ENCODE assay signal across 27 mouse cellular contexts in the genomic region with DNA sequence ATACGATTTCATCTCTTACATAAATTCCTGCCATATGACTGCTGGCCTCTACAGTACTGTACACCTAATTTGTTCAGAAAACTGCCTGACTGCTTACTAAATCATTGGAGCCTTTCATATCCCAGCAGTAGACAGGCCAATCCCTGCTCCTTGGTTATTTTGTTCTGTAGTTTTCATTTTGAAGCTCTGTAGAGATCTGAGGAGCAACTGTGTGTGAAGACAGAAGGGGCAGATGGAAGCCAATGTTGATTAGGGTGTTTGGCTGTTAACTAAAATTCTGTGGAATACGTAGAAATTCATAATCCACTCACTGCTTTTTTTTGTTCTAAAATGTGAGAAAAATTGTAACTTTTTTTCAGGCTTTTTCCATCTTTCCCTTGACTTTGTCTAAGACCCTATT.
"Had no signal": no experiment of that assay in that cellular context is flagged by ENCODE, and none has a peak within 500 bp of the region (broad histone marks: within the 10 kb centered on the region; RNA-seq: fewer than 3 reads in every experiment).

No protein-coding gene starts in this region.

- H3K27ac ChIP-seq: gastrocnemius, adult 2 months; heart, embryonic 10.5 days; hindbrain, embryonic 10.5 days; hindbrain, embryonic 12.5 days; hindbrain, embryonic 14.5 days; intestine, embryonic 15.5 days; layer of hippocampus, adult 2 months; limb, embryonic 13.5 days; limb, embryonic 15.5 days; liver, embryonic 12.5 days; liver, embryonic 14.5 days had no signal

- H3K4me2 ChIP-seq: heart, embryonic 12.5 days; hindbrain, embryonic 12.5 days; hindbrain, embryonic 14.5 days; intestine, embryonic 15.5 days; limb, embryonic 13.5 days; limb, embryonic 15.5 days; liver, embryonic 12.5 days had no signal

- H3K36me3 ChIP-seq: heart, embryonic 10.5 days; heart, embryonic 12.5 days; hindbrain, embryonic 10.5 days; hindbrain, embryonic 12.5 days; intestine, embryonic 15.5 days; limb, embryonic 13.5 days; limb, embryonic 15.5 days; liver, embryonic 12.5 days had no signal

- H3K4me3 ChIP-seq: gastrocnemius, adult 2 months; heart, embryonic 10.5 days; heart, embryonic 12.5 days; hindbrain, embryonic 10.5 days; hindbrain, embryonic 12.5 days; intestine, embryonic 15.5 days; layer of hippocampus, adult 2 months; limb, embryonic 13.5 days; limb, embryonic 15.5 days; liver, embryonic 12.5 days had no signal

- H3K9me3 ChIP-seq: heart, embryonic 10.5 days; heart, embryonic 12.5 days; hindbrain, embryonic 10.5 days; hindbrain, embryonic 12.5 days; intestine, embryonic 15.5 days; limb, embryonic 13.5 days; limb, embryonic 15.5 days; liver, embryonic 12.5 days had no signal

- DNase-seq: gastrocnemius, adult 2 months; gastrocnemius, postnatal 10 days; gastrocnemius, postnatal 25 days; heart, adult 18-20 months; heart, postnatal 10 days; heart, postnatal 4 days; kidney, adult 11 months; kidney, adult 2 months; kidney, adult 9 months; kidney, postnatal 10 days; kidney, postnatal 25 days; kidney, postnatal 4 days; left cerebral cortex, postnatal 4 days; lung, adult 18-20 months had no signal

- H3K9ac ChIP-seq: heart, embryonic 12.5 days; hindbrain, embryonic 12.5 days; hindbrain, embryonic 14.5 days; intestine, embryonic 15.5 days; limb, embryonic 13.5 days; limb, embryonic 15.5 days; liver, embryonic 12.5 days; liver, embryonic 14.5 days had no signal

- H3K4me1 ChIP-seq: heart, embryonic 10.5 days; heart, embryonic 12.5 days; hindbrain, embryonic 10.5 days; hindbrain, embryonic 12.5 days; intestine, embryonic 15.5 days; limb, embryonic 13.5 days; limb, embryonic 15.5 days; liver, embryonic 12.5 days had no signal

- ATAC-seq: hindbrain, embryonic 16.5 days; inflammation-experienced regulatory T-cells, adult 6 months; intestine, embryonic 15.5 days; liver, embryonic 12.5 days had no signal

- H3K27me3 ChIP-seq: heart, embryonic 12.5 days; hindbrain, embryonic 12.5 days; intestine, embryonic 15.5 days; limb, embryonic 13.5 days; limb, embryonic 15.5 days; liver, embryonic 12.5 days had no signal
